20 mouse cellular contexts compared by ENCODE assay signal in genomic region chr13:92267076-92267475, GRCm38 (mm10). TPM values are rescaled to one million over a fixed set of nuclear protein-coding genes. Genes with fewer than 3 reads are reported as not detected.
DNase-seq lines count a peak whose midpoint lies in the region; ATAC-seq and TF ChIP-seq lines count a peak whose summit lies in the region.
"Had no signal": no experiment of that assay in that cellular context is flagged by ENCODE, and none has a peak within 500 bp of the region (broad histone marks: within the 10 kb centered on the region; RNA-seq: fewer than 3 reads in every experiment).

No protein-coding gene starts in this region.

- no peaks in the 10 kb centered on the region for H3K27me3 ChIP-seq in heart, adult 2 months (ENCODE audit: control insufficient read depth, insufficient read depth, low read length)
- H3K27me3 ChIP-seq in heart, embryonic 12.5 days (replicated peaks): no peaks in the 10 kb centered on the region
- no peaks in the 10 kb centered on the region for H3K27me3 ChIP-seq in midbrain, postnatal 0 days (ENCODE audit: insufficient read depth, low read length)
- H3K27me3 ChIP-seq in midbrain, embryonic 14.5 days (ENCODE audit: control insufficient read depth, insufficient read depth, low read length): no peaks in the 10 kb centered on the region
- H3K27me3 ChIP-seq in stomach, postnatal 0 days (ENCODE audit: control insufficient read depth, insufficient read depth, low read length): no peaks in the 10 kb centered on the region
- H3K27me3 ChIP-seq: forebrain, embryonic 13.5 days had no signal

- H3K4me1 ChIP-seq in heart, adult 2 months (ENCODE audit: control insufficient read depth, insufficient read depth, low read length): no peaks in the 10 kb centered on the region
- H3K4me1 ChIP-seq in heart, embryonic 12.5 days (replicated peaks): no peaks in the 10 kb centered on the region
- no peaks in the 10 kb centered on the region for H3K4me1 ChIP-seq in midbrain, postnatal 0 days (ENCODE audit: insufficient read depth, low read length)
- H3K4me1 ChIP-seq in midbrain, embryonic 14.5 days (ENCODE audit: control insufficient read depth, insufficient read depth, low read length): no peaks in the 10 kb centered on the region
- no peaks in the 10 kb centered on the region for H3K4me1 ChIP-seq in stomach, postnatal 0 days (replicated peaks; ENCODE audit: control insufficient read depth, insufficient read depth)
- H3K4me1 ChIP-seq: embryonic facial prominence, embryonic 10.5 days; forebrain, embryonic 13.5 days; limb, embryonic 10.5 days had no signal

- no peak for DNase-seq in heart, adult 2 months
- DNase-seq in midbrain, postnatal 0 days (ENCODE audit: low spot score): no peak
- DNase-seq in midbrain, embryonic 14.5 days: no peak
- DNase-seq in stomach, postnatal 0 days (ENCODE audit: low spot score): no peak
- DNase-seq in left cerebral cortex, adult 9 months (ENCODE audit: low spot score in 2 of 2): no peak
- DNase-seq: B cell, adult 2 months; cerebellum, adult 8-10 months; gastrocnemius, postnatal 10 days; right cerebral cortex, postnatal 14 days had no signal

- H3K36me3 ChIP-seq in heart, adult 2 months (ENCODE audit: control insufficient read depth, insufficient read depth, low read length): no peaks in the 10 kb centered on the region
- H3K36me3 ChIP-seq in heart, embryonic 12.5 days: peaks cover 13% of the 10 kb centered on the region
- no peaks in the 10 kb centered on the region for H3K36me3 ChIP-seq in midbrain, postnatal 0 days (ENCODE audit: insufficient read depth, low read length)
- peaks cover 3% of the 10 kb centered on the region; the same call in 1 of the 2 replicates for H3K36me3 ChIP-seq in midbrain, embryonic 14.5 days (ENCODE audit: control insufficient read depth, insufficient read depth, low read length)
- H3K36me3 ChIP-seq in stomach, postnatal 0 days (ENCODE audit: control insufficient read depth, insufficient read depth, low read length): no peaks in the 10 kb centered on the region; the same call in 1 of the 2 replicates

- TF ChIP-seq POLR2A in heart, adult 2 months (IDR thresholded peaks at IDR 0.05; ENCODE audit: insufficient read depth, low read depth, low read length): no peak

- H3K79me2 ChIP-seq in heart, adult 2 months (replicated peaks; ENCODE audit: control insufficient read depth, insufficient read depth, low read length): no peaks in the 10 kb centered on the region

- H3K9me3 ChIP-seq in heart, embryonic 12.5 days (replicated peaks): no peaks in the 10 kb centered on the region
- no peaks in the 10 kb centered on the region for H3K9me3 ChIP-seq in midbrain, postnatal 0 days (ENCODE audit: low read length)
- H3K9me3 ChIP-seq in midbrain, embryonic 14.5 days (ENCODE audit: control insufficient read depth, low read length): no peaks in the 10 kb centered on the region
- H3K9me3 ChIP-seq in stomach, postnatal 0 days (ENCODE audit: control insufficient read depth, low read length): no peaks in the 10 kb centered on the region
- H3K9me3 ChIP-seq: embryonic facial prominence, embryonic 10.5 days; forebrain, embryonic 13.5 days; limb, embryonic 10.5 days had no signal

- TF ChIP-seq EP300 in heart, adult 2 months (IDR thresholded peaks at IDR 0.05; ENCODE audit: insufficient read depth, low read depth, low read length): no peak
- TF ChIP-seq EP300 in stomach, postnatal 0 days (optimal IDR thresholded peaks at IDR 0.05): no peak

- ATAC-seq in heart, embryonic 12.5 days (ENCODE audit: insufficient number of reproducible peaks, low FRiP score): no peak
- ATAC-seq in midbrain, postnatal 0 days (ENCODE audit: low FRiP score): no peak
- no peak for ATAC-seq in midbrain, embryonic 14.5 days (ENCODE audit: low FRiP score, low TSS enrichment)
- peak; percentile 83 for ATAC-seq in common myeloid progenitor, adult 5-6 weeks (replicated peaks; ENCODE audit: low read depth, poor library complexity, severe bottlenecking)
- no peak for ATAC-seq in stomach, postnatal 0 days (ENCODE audit: low FRiP score, low TSS enrichment)
- no peak for ATAC-seq in cerebellum, adult (ENCODE audit: insufficient number of reproducible peaks, low FRiP score, low TSS enrichment)
- ATAC-seq: forebrain, embryonic 13.5 days; hindbrain, postnatal 0 days; midbrain, embryonic 16.5 days had no signal

- 84% methylated on average over 3 of the region's 3 CpGs for WGBS in heart, adult 2 months
- WGBS in heart, embryonic 12.5 days: 81% methylated on average over 3 of the region's 3 CpGs
- WGBS in midbrain, postnatal 0 days: 96% methylated on average over 3 of the region's 3 CpGs
- WGBS in midbrain, embryonic 14.5 days: 95% methylated on average over 3 of the region's 3 CpGs
- 80% methylated on average over 3 of the region's 3 CpGs for WGBS in stomach, postnatal 0 days

- no peak overlapping the region for H3K4me2 ChIP-seq in heart, embryonic 12.5 days
- H3K4me2 ChIP-seq in midbrain, postnatal 0 days (ENCODE audit: low read depth, low read length, poor library complexity, severe bottlenecking): no peak overlapping the region
- H3K4me2 ChIP-seq in midbrain, embryonic 14.5 days (ENCODE audit: low read length): no peak overlapping the region
- H3K4me2 ChIP-seq in stomach, postnatal 0 days (replicated peaks; ENCODE audit: low read depth): no peak overlapping the region
- H3K4me2 ChIP-seq: forebrain, embryonic 13.5 days had no signal

- intact Hi-C loops in heart, adult 2 months (cut with DNase I): no loop called here

- no peak overlapping the region for H3K9ac ChIP-seq in heart, adult 2 months (ENCODE audit: low read depth, low read length)
- no peak overlapping the region for H3K9ac ChIP-seq in heart, embryonic 12.5 days
- no peak overlapping the region for H3K9ac ChIP-seq in midbrain, postnatal 0 days (replicated peaks; ENCODE audit: low read length, poor library complexity, severe bottlenecking)
- H3K9ac ChIP-seq in midbrain, embryonic 14.5 days (replicated peaks; ENCODE audit: low read length): no peak overlapping the region
- no peak overlapping the region for H3K9ac ChIP-seq in stomach, postnatal 0 days (ENCODE audit: low read length)
- H3K9ac ChIP-seq: forebrain, embryonic 13.5 days had no signal

- H3K4me3 ChIP-seq in heart, adult 2 months: no peak overlapping the region
- no peak overlapping the region for H3K4me3 ChIP-seq in heart, embryonic 12.5 days
- H3K4me3 ChIP-seq in midbrain, postnatal 0 days (ENCODE audit: low read depth, low read length): no peak overlapping the region
- no peak overlapping the region for H3K4me3 ChIP-seq in midbrain, embryonic 14.5 days (replicated peaks; ENCODE audit: low read depth, low read length)
- no peak overlapping the region for H3K4me3 ChIP-seq in stomach, postnatal 0 days (ENCODE audit: low read depth, low read length)
- H3K4me3 ChIP-seq: embryonic facial prominence, embryonic 10.5 days; forebrain, embryonic 13.5 days; limb, embryonic 10.5 days had no signal

- peak; percentile 34; the same call in 1 of the 2 replicates for TF ChIP-seq CTCF in heart, adult 2 months (IDR thresholded peaks at IDR 0.05)
- 0 out of 2 replicates have a peak, but pooled peaks have one; percentile 1 for TF ChIP-seq CTCF in midbrain, postnatal 0 days (IDR thresholded peaks at IDR 0.05)
- TF ChIP-seq CTCF in stomach, postnatal 0 days (IDR thresholded peaks at IDR 0.05; ENCODE audit: low read depth): peak; percentile 35

- H3K27ac ChIP-seq in heart, adult 2 months: no peak overlapping the region
- no peak overlapping the region for H3K27ac ChIP-seq in heart, embryonic 12.5 days (ENCODE audit: poor library complexity, severe bottlenecking)
- H3K27ac ChIP-seq in midbrain, postnatal 0 days (ENCODE audit: low read depth, low read length): no peak overlapping the region
- no peak overlapping the region for H3K27ac ChIP-seq in midbrain, embryonic 14.5 days (replicated peaks; ENCODE audit: low read depth, low read length)
- H3K27ac ChIP-seq in stomach, postnatal 0 days (replicated peaks): no peak overlapping the region
- H3K27ac ChIP-seq: embryonic facial prominence, embryonic 10.5 days; forebrain, embryonic 13.5 days; hindbrain, postnatal 0 days; limb, embryonic 10.5 days had no signal

RNA-seq across cellular contexts. Expression of gene Gm20379, which starts 38.7 kb away (rescaled TPM):
- not detected for total RNA-seq in heart, adult 2 months (2021)
- not detected in 2 replicates for polyA plus RNA-seq in heart, adult 2 months (2012; rRNA removed)
- polyA plus RNA-seq in heart, embryonic 12.5 days (2016; fragmentation: Nextera tagmentation; extraction: Ambion mirVana): 0.56 and 0.78 TPM in 2 replicates
- total RNA-seq in midbrain, postnatal 0 days (2014; rRNA removed): not detected in 2 replicates
- polyA plus RNA-seq in midbrain, postnatal 0 days (2015; fragmentation: Nextera tagmentation; extraction: Ambion mirVana): 0.30 and 0.45 TPM in 2 replicates
- 0.49 and 0.82 TPM in 2 replicates for polyA plus RNA-seq in midbrain, embryonic 14.5 days (2014; fragmentation: Nextera tagmentation; extraction: Ambion mirVana)
- total RNA-seq in common myeloid progenitor, adult 5-6 weeks (2017): not detected in 2 replicates
- 0.27 and 0.51 TPM in 2 replicates for polyA plus RNA-seq in stomach, postnatal 0 days (2015; fragmentation: Nextera tagmentation; extraction: Ambion mirVana)
- total RNA-seq: gastrocnemius, postnatal 10 days; heart, postnatal 10 days; hindbrain, postnatal 0 days; neutrophil, adult 5-6 weeks had no signal
- polyA plus RNA-seq: large intestine, adult 2 months had no signal
